Mouse (Mus musculus) E14TG2a.4 (cell line): ENCODE results near the gene Gm4869.
"Not testable (repeated sequence)": the region's sequence is repeated elsewhere in the genome, so short reads cannot be mapped to it uniquely, and the experiment has no call there.

Source experiments
- H3K27me3 ChIP-seq: 2 replicates; pipeline ENCODE4 v1.6.1; 2014; ENCODE audit warnings: low read length, control low read depth; ENCODE audit not compliant: insufficient read depth
- H3K36me3 ChIP-seq: 2 replicates; pipeline ENCODE4 v1.6.1; 2014; ENCODE audit warnings: low read length, control low read depth; ENCODE audit not compliant: insufficient read depth
- H3K4me1 ChIP-seq: replicated peaks from 2 replicates; pipeline ENCODE4 v1.6.1; 2014; ENCODE audit warnings: low read depth, low read length, control low read depth
- H3K4me3 ChIP-seq: replicated peaks from 2 replicates; pipeline ENCODE4 v1.5.1; 2014; ENCODE audit warnings: mild to moderate bottlenecking, low read length
- H3K9me3 ChIP-seq: 2 replicates; pipeline ENCODE4 v1.6.1; 2014; ENCODE audit warnings: low read length, control low read depth
- CTCF ChIP-seq: conservative IDR thresholded peaks from 2 replicates; pipeline ENCODE4 v1.5.1; 2014; ENCODE audit warnings: low read length
- NANOG ChIP-seq: IDR thresholded peaks from 2 replicates; pipeline ENCODE4 v1.6.1; 2014; ENCODE audit warnings: borderline replicate concordance, low read length, mixed read lengths
- POU5F1 ChIP-seq: IDR thresholded peaks from 2 replicates; pipeline ENCODE4 v1.6.1; 2014; ENCODE audit warnings: low read length, borderline replicate concordance

Gene Gm4869

DNA sequence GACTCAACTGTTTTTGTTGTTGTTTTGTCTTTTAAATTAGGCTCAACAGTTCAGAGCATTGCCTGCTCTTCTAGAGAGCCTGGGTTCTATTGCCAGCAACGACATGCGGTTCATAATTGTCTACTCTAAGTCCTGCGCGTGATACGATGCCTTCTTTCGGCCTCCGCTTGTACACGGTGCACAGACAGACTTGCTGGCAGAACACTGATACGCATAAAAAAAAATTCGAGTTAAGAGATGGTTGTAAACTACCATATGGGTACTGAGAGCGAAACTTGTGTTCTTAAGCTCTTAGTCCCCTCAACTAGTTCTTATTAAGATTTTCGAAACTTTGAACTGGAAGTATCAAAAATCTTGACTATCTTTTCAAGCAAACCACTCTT, 27.3 kb upstream of the Gm4869 start:
- no peaks in the 10 kb centered on the region for H3K27me3 ChIP-seq
- peak overlapping the region; percentile 99 for H3K4me3 ChIP-seq
- TF ChIP-seq POU5F1 (no peak), CTCF (no peak), NANOG (no peak)
- peaks cover 34% of the 10 kb centered on the region for H3K36me3 ChIP-seq
- peaks cover 37% of the 10 kb centered on the region for H3K4me1 ChIP-seq
- no peaks in the 10 kb centered on the region for H3K9me3 ChIP-seq

DNA sequence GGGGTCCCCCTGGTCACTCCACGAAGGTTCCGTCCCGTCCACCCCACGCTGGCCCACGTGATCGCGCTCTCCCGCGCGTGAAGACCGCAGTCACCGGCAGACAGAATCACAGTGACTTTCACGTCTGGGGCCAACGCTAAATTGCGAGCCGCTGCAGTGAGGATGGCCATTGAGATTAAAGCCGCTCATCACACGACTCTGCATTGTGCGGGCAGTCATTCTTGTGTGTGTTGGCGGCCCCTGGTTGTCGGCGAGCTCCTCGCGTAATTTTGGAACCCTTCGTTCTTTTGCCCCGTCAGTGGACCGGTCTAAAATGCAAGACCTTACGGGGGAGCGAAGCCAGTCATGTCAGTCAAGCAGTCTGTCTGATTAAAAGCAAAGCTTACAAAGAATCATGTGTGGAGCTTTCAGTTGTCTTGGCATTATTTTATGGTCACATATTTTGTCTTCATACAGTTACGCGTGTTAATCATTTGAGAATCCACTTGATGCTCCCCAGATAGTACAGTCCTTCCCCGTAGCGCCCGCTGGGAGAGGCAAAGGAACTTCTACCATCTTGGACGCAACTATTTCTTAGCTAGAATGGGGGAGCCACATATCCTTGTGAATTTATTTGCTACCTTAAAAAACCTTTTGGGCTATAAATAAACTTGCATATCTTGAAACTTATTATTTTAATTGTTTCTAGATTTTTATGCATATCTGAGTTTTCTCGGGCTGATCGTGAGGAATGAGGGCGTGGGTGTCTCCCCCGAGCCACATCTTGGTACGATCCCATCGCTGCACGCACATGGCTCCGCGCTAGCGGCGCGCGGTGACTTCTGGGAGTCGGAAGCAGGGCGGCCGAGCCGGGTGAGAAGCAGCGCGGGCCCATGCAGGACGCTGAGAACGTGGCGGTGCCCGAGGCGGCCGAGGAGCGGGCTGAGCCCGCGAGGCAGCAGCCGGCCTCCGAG, 26.7 kb upstream of the Gm4869 start, which contains the start of gene Eif3b:
TSS of gene Eif3b (plus strand) at position 840 of the 953 bp plus-strand sequence.
- Histone ChIP-seq H3K27me3 (no peaks in the 10 kb centered on the region), H3K4me1 (peaks cover 44% of the 10 kb centered on the region)
- TF ChIP-seq NANOG (no peak), CTCF (no peak), POU5F1 (no peak)

DNA sequence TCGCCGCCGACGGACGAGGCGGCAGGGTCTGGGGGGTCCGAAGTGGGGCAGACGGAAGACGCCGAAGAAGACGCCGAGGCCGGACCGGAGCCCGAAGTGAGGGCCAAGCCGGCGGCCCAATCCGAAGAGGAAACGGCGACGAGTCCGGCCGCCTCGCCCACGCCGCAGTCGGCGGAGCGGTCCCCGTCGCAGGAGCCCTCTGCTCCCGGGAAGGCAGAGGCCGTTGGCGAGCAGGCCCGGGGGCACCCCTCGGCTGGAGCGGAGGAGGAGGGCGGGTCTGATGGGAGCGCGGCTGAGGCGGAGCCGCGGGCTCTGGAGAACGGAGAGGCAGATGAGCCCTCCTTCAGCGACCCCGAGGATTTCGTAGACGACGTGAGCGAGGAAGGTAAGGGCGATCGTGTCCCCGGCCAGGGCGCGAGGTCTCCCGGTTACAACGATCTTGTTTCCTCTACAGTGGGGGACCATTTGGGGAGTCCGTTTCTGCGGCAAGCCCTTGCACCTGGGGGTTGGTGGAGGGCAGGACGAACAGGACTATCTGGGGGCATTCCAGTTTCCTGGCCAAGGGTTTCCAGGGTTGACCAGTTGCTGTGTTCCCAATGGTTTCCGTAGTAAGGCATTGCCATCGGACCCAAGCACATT, 25.9 kb upstream of the Gm4869 start:
- Histone ChIP-seq H3K4me3 (peak overlapping the region; percentile 99), H3K27me3 (no peaks in the 10 kb centered on the region), H3K4me1 (peaks cover 52% of the 10 kb centered on the region), H3K9me3 (no peaks in the 10 kb centered on the region), H3K36me3 (peaks cover 49% of the 10 kb centered on the region)
- TF ChIP-seq NANOG: no peak
- TF ChIP-seq POU5F1: no peak
- no peak for TF ChIP-seq CTCF

More for the DNA sequence above, 26.7 kb upstream of the Gm4869 start, which contains the start of gene Eif3b:
- Histone ChIP-seq H3K36me3 (peaks cover 41% of the 10 kb centered on the region), H3K9me3 (no peaks in the 10 kb centered on the region), H3K4me3 (peak within 1 kb of the TSS; percentile 99)

DNA sequence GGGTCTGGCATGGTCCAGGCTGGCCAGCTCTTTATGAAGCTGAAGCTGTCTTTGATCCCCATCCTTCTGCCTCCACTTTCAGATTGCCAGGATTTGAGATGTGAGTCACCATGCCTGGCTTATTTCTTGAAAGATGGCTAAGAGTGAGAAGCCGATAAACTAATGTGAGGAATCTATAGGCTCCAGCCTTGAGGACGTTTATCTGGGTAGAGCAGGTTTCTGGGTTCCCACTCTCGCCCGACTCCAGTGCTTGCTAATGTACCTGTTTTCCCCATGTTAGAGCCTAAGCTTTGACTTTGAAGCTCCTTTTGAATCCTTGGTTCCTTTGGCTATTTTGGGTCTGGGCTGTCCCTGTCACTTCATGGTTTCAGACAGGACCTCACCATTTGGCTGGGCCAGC, 24.8 kb upstream of the Gm4869 start:
- Histone ChIP-seq H3K4me3 (peak overlapping the region; percentile 99), H3K36me3 (peaks cover 59% of the 10 kb centered on the region), H3K9me3 (no peaks in the 10 kb centered on the region), H3K27me3 (no peaks in the 10 kb centered on the region), H3K4me1 (peaks cover 62% of the 10 kb centered on the region)
- TF ChIP-seq NANOG (no peak), POU5F1 (no peak), CTCF (no peak)

DNA sequence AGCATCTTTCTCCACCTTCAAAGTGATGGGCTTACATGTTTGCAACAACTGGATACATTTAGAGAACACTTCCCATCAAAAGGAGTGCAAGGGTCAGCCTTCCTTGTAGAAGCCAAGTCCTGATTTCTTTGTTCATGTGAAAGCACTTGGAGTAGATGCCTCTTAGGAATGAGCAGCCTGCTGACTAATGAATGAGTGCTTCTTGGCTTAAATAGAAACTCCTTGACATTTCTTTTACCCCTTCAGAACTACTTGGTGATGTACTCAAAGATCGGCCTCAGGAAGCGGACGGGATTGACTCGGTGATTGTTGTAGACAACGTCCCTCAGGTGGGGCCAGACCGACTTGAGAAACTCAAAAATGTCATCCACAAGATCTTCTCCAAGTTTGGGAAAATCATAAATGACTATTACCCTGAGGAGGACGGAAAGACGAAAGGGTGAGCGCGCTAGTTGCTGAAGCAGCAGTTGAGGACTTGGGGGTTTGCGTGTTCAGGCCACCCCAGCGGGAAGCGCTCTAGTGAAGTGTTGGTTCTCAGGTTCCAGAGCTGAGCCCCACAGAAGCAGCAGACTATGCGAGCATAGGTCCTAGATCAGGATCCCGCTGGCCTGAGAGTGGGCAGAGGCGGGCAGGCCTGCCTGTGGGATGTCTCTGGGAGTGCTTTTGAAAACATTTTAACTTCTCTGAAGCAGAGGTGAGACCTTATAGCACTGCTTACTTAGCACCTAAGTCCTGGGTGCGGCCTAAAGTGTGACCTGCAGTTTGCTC, 20.2 kb upstream of the Gm4869 start:
- no peaks in the 10 kb centered on the region for H3K27me3 ChIP-seq
- no peaks in the 10 kb centered on the region for H3K9me3 ChIP-seq
- H3K4me1 ChIP-seq: peaks cover 72% of the 10 kb centered on the region
- H3K36me3 ChIP-seq: peaks cover 95% of the 10 kb centered on the region
- no peak for TF ChIP-seq CTCF
- TF ChIP-seq NANOG: no peak
- no peak for TF ChIP-seq POU5F1
- H3K4me3 ChIP-seq: no peak overlapping the region

DNA sequence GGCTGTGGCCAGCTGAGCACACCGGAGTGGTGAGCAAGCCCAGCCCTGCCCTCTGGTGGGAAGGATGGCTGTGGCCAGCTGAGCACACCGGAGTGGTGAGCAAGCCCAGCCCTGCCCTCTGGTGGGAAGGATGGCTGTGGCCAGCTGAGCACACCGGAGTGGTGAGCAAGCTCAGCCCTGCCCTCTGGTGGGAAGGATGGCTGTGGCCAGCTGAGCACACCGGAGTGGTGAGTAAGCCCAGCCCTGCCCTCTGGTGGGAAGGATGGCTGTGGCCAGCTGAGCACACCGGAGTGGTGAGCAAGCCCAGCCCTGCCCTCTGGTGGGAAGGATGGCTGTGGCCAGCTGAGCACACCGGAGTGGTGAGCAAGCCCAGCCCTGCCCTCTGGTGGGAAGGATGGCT, 6.3 kb upstream of the Gm4869 start:
- H3K9me3 ChIP-seq, H3K27me3 ChIP-seq, H3K4me3 ChIP-seq: not testable (repeated sequence)
- Histone ChIP-seq H3K4me1 (peaks cover 49% of the 10 kb centered on the region), H3K36me3 (peaks cover 91% of the 10 kb centered on the region)

DNA sequence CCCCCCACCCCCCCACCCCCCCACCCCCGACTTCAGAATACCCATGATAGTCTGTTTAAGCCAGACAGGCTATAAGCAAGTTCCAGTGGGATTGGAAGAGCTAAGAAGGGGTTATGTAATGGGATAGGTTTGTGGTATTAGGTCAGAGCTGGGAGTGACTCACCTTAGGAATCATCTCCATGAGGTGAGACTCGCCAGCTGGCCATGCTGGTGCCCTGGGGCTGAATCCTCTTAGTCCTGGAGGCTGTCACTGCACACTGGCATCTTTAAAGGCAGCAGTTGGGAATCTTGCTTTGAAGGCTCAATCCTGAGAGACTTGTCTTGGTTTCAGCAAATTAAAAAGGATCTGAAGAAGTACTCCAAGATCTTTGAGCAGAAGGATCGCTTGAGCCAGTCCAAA, 4.0 kb upstream of the Gm4869 start:
- Histone ChIP-seq H3K27me3 (no peaks in the 10 kb centered on the region), H3K36me3 (peaks cover 91% of the 10 kb centered on the region), H3K4me3 (no peak overlapping the region), H3K9me3 (no peaks in the 10 kb centered on the region), H3K4me1 (peaks cover 64% of the 10 kb centered on the region)
- TF ChIP-seq POU5F1: no peak
- TF ChIP-seq CTCF: no peak

DNA sequence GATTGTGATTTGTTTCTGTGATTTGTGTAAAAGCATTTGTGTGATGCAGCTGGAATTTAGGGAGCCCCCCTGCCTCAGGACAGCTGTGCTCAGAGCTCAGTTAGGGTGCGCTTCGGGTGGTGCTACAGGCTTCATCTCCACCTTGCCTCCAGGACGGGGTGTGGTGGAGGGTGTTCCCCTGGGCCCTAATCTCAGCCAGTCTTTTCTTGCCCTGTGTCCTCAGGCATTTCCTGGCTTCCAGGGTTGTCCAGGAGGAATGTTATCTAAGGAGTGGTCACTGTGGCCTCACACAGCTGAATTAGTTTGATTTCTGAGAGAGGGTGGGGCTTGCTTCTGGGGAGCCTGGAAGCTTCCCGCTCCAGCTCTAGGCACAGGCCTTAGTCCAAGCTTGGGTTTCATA, 1.4 kb upstream of the Gm4869 start:
- Histone ChIP-seq H3K4me1 (peaks cover 65% of the 10 kb centered on the region), H3K27me3 (no peaks in the 10 kb centered on the region), H3K4me3 (no peak overlapping the region), H3K9me3 (no peaks in the 10 kb centered on the region), H3K36me3 (peaks cover 68% of the 10 kb centered on the region)
- TF ChIP-seq CTCF (no peak), NANOG (no peak), POU5F1 (no peak)
